Mouse (Mus musculus): ENCODE results near the gene Sec14l2. TPM values are rescaled to one million over a fixed set of nuclear protein-coding genes. Genes with fewer than 3 reads are reported as not detected.

The Sec14l2 gene
- total and polyA plus RNA-seq, 3 experiments = 16.7 to 24.2 (median 21.5) TPM

DNA sequence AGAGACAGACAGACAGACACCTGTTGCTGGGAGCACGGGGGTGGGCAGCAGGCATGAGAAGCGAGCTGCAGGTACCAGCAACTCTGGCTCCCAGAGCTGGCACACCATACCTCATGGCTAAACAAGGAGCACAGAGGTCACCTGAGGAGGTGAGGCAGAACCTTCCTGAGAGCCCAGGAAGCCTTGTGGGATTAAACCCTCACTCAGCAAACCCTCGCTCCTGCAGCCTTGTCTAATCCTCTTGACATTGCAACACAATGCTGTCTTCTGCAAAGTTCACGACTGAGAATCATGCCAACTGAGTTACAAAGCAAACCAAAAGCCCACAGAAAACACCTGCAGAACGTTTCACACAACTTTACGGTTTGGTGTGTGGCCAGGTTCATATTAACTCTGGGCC lies 74.8 kb downstream of the Sec14l2 start:
- in situ Hi-C loops (cut with MboI; ENCODE audit: low pct_ligation_motif_present, low pct_unique_long_range_greater_than_20kb, low sequenced_read_pairs) = no loop called here
- H3K4me1 ChIP-seq (ENCODE audit: control insufficient read depth in 1 of 2, insufficient read depth in 2 of 2) = 0 out of 4 replicates have a peak, but pooled peaks cover 0 to 3% of the 10 kb centered on the region in 2 experiments
- TF ChIP-seq EP300 (IDR thresholded peaks at IDR 0.05; ENCODE audit: low read length) (no peak), MXI1 (IDR thresholded peaks at IDR 0.05; ENCODE audit: low read depth, low read length) (no peak), ELF1 (IDR thresholded peaks at IDR 0.05; ENCODE audit: low read depth, low read length) (no peak), MAFK (IDR thresholded peaks at IDR 0.05; ENCODE audit: insufficient replicate concordance, low read length) (no peak), IRF4 (IDR thresholded peaks at IDR 0.05; ENCODE audit: low read depth, low read length) (no peak), ZNF384 (IDR thresholded peaks at IDR 0.05; ENCODE audit: low read depth, low read length) (no peak), BHLHE40 (IDR thresholded peaks at IDR 0.05; ENCODE audit: low read depth, low read length) (no peak), TBP (conservative IDR thresholded peaks at IDR 0.05; ENCODE audit: low read depth, low read length) (no peak), POLR2AphosphoS2 (IDR thresholded peaks at IDR 0.05; ENCODE audit: low read depth, low read length) (no peak), TCF12 (IDR thresholded peaks at IDR 0.05; ENCODE audit: low read depth, low read length) (no peak), POLR2A (IDR thresholded peaks at IDR 0.05; ENCODE audit: low read depth, low read length) (no peak), UBTF (IDR thresholded peaks at IDR 0.05; ENCODE audit: low read depth, low read length) (no peak), E2F4 (IDR thresholded peaks at IDR 0.05; ENCODE audit: insufficient replicate concordance, low read depth, low read length) (no peak), ZMIZ1 (IDR thresholded peaks at IDR 0.05; ENCODE audit: low read depth, low read length) (no peak), HCFC1 (IDR thresholded peaks at IDR 0.05; ENCODE audit: low read depth, low read length) (no peak), ETS1 (conservative IDR thresholded peaks at IDR 0.05; ENCODE audit: low read depth, low read length) (no peak), SIN3A (IDR thresholded peaks at IDR 0.05; ENCODE audit: low read length) (no peak), MAX (IDR thresholded peaks at IDR 0.05; ENCODE audit: low read length) (no peak), MYC (IDR thresholded peaks at IDR 0.05; ENCODE audit: low read depth, low read length) (no peak), MEF2A (IDR thresholded peaks at IDR 0.05; ENCODE audit: borderline replicate concordance, low read depth, low read length) (no peak)
- no peak overlapping the region for H3K9ac ChIP-seq (ENCODE audit: insufficient read depth, low read depth)
- peaks cover 15% of the 10 kb centered on the region for H3K27me3 ChIP-seq (replicated peaks)
- no peak overlapping the region for H3K4me3 ChIP-seq (replicated peaks in 1 of 3; ENCODE audit: low read depth in 2 of 3, low read length in 2 of 3, poor library complexity in 1 of 3)
- no peak overlapping the region for H3K27ac ChIP-seq (ENCODE audit: insufficient read depth, low read depth)
- no peak for DNase-seq (ENCODE audit: extremely low read depth)
- H3K4me2 ChIP-seq (ENCODE audit: insufficient read depth, low read depth, poor library complexity, severe bottlenecking) = no peak overlapping the region
- H3K36me3 ChIP-seq (replicated peaks in 1 of 2; ENCODE audit: control insufficient read depth in 1 of 2, insufficient read depth in 1 of 2, low read length in 1 of 2) = peaks cover 0 to 2% of the 10 kb centered on the region in 2 experiments
- H3K79me2 ChIP-seq (replicated peaks; ENCODE audit: control insufficient read depth, extremely low read depth, insufficient read depth, poor library complexity, severe bottlenecking) = no peaks in the 10 kb centered on the region
- dilution Hi-C loops (cut with MboI; ENCODE audit: extremely low pct_ligation_motif_present, extremely low pct_unique_long_range_greater_than_20kb, low sequenced_read_pairs) = no loop called here
- H3K9me3 ChIP-seq (replicated peaks; ENCODE audit: low read length) = no peaks in the 10 kb centered on the region

DNA sequence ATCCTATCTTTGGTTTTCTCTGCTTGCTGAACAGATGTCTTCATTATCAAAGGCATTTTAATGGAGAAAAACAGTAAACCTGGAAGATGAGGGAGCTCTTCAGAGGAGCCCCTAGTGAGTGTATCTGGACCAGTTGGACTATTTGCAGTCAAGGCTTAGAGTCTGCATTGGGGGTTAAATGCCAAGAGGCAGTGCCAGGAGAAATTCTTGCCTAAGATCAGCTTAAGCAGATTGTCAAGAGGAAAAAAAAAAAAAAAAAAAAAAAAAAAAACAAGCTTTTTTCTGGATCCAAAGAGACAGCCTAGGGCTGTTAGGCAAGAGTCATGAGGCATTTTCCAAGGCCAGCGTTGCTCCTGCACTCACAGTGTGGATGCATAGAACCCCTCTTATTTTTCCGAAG lies 75.4 kb downstream of the Sec14l2 start:
- Histone ChIP-seq H3K79me2 (replicated peaks; ENCODE audit: control insufficient read depth, extremely low read depth, insufficient read depth, poor library complexity, severe bottlenecking) (no peaks in the 10 kb centered on the region), H3K4me2 (ENCODE audit: insufficient read depth, low read depth, poor library complexity, severe bottlenecking) (no peak overlapping the region), H3K27me3 (replicated peaks) (peaks cover 11% of the 10 kb centered on the region), H3K4me1 (ENCODE audit: control insufficient read depth in 1 of 2, insufficient read depth in 2 of 2) (0 out of 4 replicates have a peak, but pooled peaks cover 0 to 3% of the 10 kb centered on the region in 2 experiments), H3K9ac (ENCODE audit: insufficient read depth, low read depth) (no peak overlapping the region), H3K36me3 (replicated peaks in 1 of 2; ENCODE audit: control insufficient read depth in 1 of 2, insufficient read depth in 1 of 2, low read length in 1 of 2) (peaks cover 0 to 2% of the 10 kb centered on the region in 2 experiments), H3K4me3 (replicated peaks in 1 of 3; ENCODE audit: low read depth in 2 of 3, low read length in 2 of 3, poor library complexity in 1 of 3) (no peak overlapping the region), H3K27ac (ENCODE audit: insufficient read depth, low read depth) (no peak overlapping the region), H3K9me3 (replicated peaks; ENCODE audit: low read length) (no peaks in the 10 kb centered on the region)
- dilution Hi-C loops (cut with MboI; ENCODE audit: extremely low pct_ligation_motif_present, extremely low pct_unique_long_range_greater_than_20kb, low sequenced_read_pairs) = no loop called here
- no peak for DNase-seq (ENCODE audit: extremely low read depth)
- TF ChIP-seq KAT2A (IDR thresholded peaks at IDR 0.05; ENCODE audit: insufficient replicate concordance, low read length) (no peak), SIN3A (IDR thresholded peaks at IDR 0.05; ENCODE audit: low read length) (no peak), JUN (IDR thresholded peaks at IDR 0.05; ENCODE audit: insufficient read depth, low read depth, low read length) (no peak), MYC (IDR thresholded peaks at IDR 0.05; ENCODE audit: low read depth, low read length) (no peak), MAX (IDR thresholded peaks at IDR 0.05; ENCODE audit: low read length) (no peak), MAZ (IDR thresholded peaks at IDR 0.05; ENCODE audit: low read depth, low read length) (no peak), ZMIZ1 (IDR thresholded peaks at IDR 0.05; ENCODE audit: low read depth, low read length) (no peak), SMC3 (IDR thresholded peaks at IDR 0.05; ENCODE audit: low read depth, low read length) (no peak), CHD1 (IDR thresholded peaks at IDR 0.05; ENCODE audit: low read depth, low read length) (no peak), NRF1 (IDR thresholded peaks at IDR 0.05; ENCODE audit: low read depth, low read length) (no peak), MXI1 (IDR thresholded peaks at IDR 0.05; ENCODE audit: low read depth, low read length) (no peak), RCOR1 (conservative IDR thresholded peaks at IDR 0.05; ENCODE audit: low read depth, low read length) (no peak), MEF2A (IDR thresholded peaks at IDR 0.05; ENCODE audit: borderline replicate concordance, low read depth, low read length) (no peak), HCFC1 (IDR thresholded peaks at IDR 0.05; ENCODE audit: low read depth, low read length) (no peak), PAX5 (IDR thresholded peaks at IDR 0.05; ENCODE audit: low read length) (no peak), BHLHE40 (IDR thresholded peaks at IDR 0.05; ENCODE audit: low read depth, low read length) (no peak), MAFK (IDR thresholded peaks at IDR 0.05; ENCODE audit: insufficient replicate concordance, low read length) (no peak), JUND (conservative IDR thresholded peaks at IDR 0.05; ENCODE audit: low read depth, low read length) (no peak), CTCF (conservative IDR thresholded peaks at IDR 0.05 in 1 of 2, IDR thresholded peaks at IDR 0.05 in 1 of 2; ENCODE audit: low read depth in 2 of 2, low read length in 2 of 2) (no peak)
- in situ Hi-C loops (cut with MboI; ENCODE audit: low pct_ligation_motif_present, low pct_unique_long_range_greater_than_20kb, low sequenced_read_pairs) = no loop called here

All from CH12.LX (cell line).